Mouse (Mus musculus) adrenal gland, adult 8-10 months (tissue): ENCODE data around the gene Igf2bp3. TPM values are rescaled to one million over a fixed set of nuclear protein-coding genes. Genes with fewer than 3 reads are reported as not detected.
"Not testable (repeated sequence)": the region's sequence is repeated elsewhere in the genome, so short reads cannot be mapped to it uniquely, and the experiment has no call there.

Source experiments
- DNase-seq: peaks from one replicate; pipeline ENCODE4 v3.0.0; 2022
- total RNA-seq, 4 experiments: library from RNA; stranded (reverse); gene quantifications; 2 replicates each; pipeline ENCODE4 v1.2.4; 2022

Igf2bp3 gene
- total RNA-seq, result under 1 TPM in 2 of 4 experiments, not detected in 2; 0.05 to 0.12 TPM

DNA sequence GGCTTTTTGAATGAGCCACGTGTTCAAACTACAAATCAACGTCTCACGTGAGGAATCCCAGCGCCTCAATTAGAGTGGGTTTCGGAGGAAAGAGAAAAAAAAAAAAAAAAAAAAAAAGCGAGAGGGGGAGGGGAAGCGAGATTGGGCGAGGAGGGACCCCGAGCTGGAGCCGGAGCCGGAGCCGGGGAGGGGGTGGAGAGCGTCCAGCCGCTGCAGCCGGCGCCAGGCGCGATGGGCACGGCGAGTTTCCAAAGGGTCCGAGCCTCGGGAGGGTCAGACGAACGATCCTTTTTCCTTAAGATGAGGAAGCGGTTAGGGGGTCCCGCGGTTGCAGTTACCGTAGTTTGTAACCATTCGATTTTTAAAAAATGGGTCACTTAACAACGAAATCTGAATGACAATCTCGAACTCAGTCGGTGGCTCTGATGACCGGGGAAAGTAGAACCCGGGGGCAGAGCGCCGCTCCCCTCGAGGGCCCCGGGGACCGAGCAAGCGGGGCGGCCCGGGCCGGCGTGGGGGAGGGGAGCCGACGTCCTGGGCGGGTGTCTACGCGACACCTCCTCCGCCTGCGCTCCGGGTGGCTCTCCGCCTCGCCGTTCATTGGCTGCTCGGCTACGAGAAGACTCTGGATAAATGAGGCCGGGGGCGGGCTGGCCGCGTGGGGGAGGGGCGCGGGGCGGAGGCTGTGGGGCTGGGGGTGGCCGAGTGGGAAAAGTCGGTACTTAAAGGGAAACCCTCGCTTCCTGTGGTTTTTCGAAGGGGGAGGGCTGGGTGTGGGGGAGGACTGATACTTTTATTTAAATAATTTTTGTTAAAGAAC, at the start of gene Igf2bp3:
Gene Igf2bp3, minus strand, starts transcription at position 30 of the 820 bp plus-strand sequence.
- no peak for DNase-seq

- not testable (repeated sequence) for DNase-seq
Measured at GRCm38 (mm10) chr6:49264446-49264845, 49.7 kb upstream of the Igf2bp3 start.

GRCm38 (mm10) chr6:49263847-49264243, 49.1 kb upstream of the Igf2bp3 start, which contains the start of gene Tra2a:
Gene Tra2a (minus strand): TSS chr6:49264033.
- peak; percentile 95 for DNase-seq

GRCm38 (mm10) chr6:49263081-49263846, 48.5 kb upstream of the Igf2bp3 start:
- peak; percentile 28 for DNase-seq

GRCm38 (mm10) chr6:49262421-49262820, 47.7 kb upstream of the Igf2bp3 start:
- no peak for DNase-seq

DNA sequence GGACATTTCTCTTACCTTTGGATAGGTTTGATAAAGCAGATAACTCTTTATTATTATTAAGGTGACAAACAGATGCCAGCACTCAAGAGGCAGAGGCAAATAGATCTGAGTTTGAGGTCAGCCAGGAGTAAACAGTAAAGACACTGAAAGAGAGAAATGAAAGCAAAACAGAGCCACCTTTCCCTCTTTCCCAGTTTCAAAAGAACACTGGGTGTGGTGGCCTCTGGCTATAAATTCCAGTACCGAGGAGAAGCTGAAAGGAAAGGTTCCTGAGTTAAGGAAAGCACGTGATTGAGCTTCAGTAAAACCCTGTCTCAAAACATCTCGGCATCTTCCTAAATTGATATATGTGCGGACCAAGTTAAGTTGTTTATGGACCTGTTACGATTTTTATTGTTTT, 45.0 kb upstream of the Igf2bp3 start:
- no peak for DNase-seq

DNA sequence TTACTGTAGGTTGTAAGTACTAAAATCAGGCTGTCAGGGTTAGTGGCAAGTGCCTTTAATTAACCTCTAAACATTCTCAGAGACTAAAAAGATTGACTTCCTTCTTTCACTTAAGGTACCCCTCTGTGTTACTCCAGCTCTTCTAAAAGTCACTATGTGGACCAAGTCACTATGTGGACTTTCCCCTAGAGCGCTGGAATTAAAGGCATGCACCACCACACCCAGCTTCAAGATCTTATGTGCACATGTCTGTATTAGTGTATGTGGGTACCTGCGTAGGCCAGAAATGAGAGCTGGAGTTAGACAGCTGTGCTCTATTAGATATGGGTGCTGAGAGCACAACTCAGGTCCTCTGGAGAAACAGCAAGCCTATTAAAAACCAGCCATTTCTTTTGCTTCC, 43.1 kb upstream of the Igf2bp3 start:
- DNase-seq, result no peak

- DNase-seq, result no peak
Measured at GRCm38 (mm10) chr6:49252207-49252606, 37.5 kb upstream of the Igf2bp3 start.

- no peak for DNase-seq
Measured at GRCm38 (mm10) chr6:49251199-49251598, 36.4 kb upstream of the Igf2bp3 start.

DNA sequence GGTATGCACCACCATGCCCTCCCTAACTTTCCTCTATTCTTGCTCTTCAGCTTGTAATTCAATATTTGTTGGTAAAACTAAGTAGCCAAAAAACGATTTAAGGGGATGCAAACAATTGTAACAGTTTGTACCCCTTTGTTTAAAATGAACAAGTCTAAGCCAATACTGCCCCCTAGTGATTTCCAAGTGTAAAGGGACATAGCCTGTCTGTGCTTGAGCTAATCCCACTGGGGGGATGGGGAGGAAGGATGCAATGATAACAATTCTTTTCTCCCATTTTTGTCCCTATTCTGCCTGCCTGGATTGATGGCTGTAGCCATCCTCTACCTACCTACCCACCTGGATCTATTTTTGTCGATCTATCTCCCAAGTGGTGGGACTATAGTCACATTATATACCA, 32.5 kb upstream of the Igf2bp3 start:
- DNase-seq, result no peak

DNA sequence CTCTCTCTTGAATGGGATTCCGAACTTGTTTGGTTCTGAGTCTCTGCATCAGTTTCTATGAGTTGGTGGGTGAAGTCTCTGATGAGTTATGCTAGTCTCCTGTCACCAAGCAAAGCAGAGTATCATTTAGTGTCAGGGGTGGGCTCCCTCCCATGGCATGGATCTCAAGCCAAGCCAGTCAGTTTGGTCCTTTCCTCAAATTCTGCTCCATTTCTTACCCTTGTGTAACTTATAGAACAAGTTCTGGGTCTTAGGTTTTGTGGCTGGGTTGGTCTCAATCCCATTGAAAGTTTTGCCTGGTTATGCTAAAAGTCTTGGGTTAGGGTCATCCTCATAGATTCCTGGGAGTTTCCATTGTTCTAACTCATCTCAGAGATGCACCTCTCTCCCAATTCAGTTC, 27.6 kb upstream of the Igf2bp3 start:
- DNase-seq, result no peak

DNA sequence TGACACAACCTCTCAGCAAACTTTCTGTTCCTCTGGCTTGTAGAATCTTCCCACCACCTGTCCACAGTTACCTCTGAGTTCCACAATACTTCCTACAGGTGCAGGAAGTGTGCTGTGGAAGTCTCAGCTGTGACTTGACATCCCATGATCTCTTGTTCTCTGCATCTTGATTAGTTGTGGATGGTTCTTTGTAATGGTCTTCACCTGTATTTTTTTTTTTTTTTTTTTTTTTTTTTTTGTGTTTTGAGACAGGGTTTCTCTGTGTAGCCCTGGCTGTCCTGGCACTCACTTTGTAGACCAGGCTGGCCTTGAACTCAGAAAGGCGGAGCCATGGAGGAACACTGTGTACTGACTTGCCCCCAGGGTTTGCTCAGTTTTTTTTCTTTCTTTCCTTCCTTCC, 26.8 kb upstream of the Igf2bp3 start:
- DNase-seq, result no peak

GRCm38 (mm10) chr6:49236331-49236730, 21.6 kb upstream of the Igf2bp3 start:
- DNase-seq, result peak; percentile 100

GRCm38 (mm10) chr6:49233356-49233755, 18.6 kb upstream of the Igf2bp3 start:
- no peak for DNase-seq

DNA sequence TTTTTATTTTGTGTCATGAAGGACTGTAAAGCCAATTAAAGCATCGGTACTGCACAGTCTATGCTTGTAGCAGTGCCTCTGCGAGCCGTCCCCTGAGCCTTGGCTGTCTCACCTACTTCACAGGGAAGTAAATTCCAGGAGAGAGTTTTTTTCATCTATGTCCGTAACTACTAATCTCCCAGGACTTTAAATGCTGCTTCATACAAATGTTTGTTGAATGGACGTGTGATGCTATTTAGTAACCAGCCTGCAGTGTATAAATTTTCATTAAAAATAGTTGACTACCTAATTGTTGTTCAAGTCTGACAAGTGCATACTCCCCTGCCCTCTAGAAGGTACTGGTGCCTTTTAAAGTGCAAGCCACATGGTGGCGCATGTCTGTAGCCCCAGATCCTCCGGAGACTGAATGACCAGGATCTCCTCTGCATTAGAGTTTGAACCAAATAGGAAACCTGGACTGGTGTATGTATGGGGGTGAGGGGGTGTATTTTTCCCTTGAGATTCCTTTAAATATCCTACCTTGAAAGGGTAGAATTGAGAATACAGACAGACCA, 13.4 kb upstream of the Igf2bp3 start:
- no peak for DNase-seq

- DNase-seq, result no peak
Measured at GRCm38 (mm10) chr6:49227184-49227735, 12.5 kb upstream of the Igf2bp3 start.

GRCm38 (mm10) chr6:49225728-49226123, 11.0 kb upstream of the Igf2bp3 start:
- DNase-seq, result no peak

GRCm38 (mm10) chr6:49224923-49225727, 10.4 kb upstream of the Igf2bp3 start:
- no peak for DNase-seq

GRCm38 (mm10) chr6:49221906-49222305, 7.1 kb upstream of the Igf2bp3 start:
- DNase-seq, result no peak

DNA sequence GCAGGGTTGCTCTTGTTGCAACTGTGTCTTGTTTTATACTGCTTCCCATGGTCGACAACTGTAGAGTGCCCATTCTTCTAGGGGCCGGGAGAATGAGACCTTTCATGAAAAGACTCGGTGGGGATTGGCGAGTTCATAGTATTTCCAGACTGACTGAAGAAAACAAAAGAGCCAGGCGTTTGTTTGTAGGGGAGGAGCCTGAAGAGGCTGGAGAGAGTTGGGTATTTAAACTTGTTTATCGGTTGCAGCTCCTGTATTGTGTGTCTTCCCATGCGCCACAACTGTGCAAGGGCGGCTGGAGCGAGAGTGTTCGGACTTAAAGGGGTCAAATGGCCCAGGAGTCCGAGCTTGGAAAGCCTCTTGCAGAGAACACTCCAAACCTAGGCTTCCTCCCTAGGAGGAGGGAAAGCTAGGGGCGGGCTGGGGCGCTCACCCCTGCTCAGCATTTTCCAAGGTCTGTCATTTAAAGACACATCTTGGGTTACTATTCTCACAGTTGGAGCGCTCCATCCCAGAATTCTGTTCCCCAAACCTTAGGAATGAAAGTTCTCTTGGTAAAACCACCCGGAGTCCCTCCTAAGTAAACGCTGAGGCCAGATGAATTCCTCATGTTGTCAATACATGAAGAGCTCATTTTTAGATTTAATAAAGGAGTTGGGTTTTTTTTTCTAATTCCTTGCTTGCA, 5.3 kb upstream of the Igf2bp3 start:
- DNase-seq, result no peak

DNA sequence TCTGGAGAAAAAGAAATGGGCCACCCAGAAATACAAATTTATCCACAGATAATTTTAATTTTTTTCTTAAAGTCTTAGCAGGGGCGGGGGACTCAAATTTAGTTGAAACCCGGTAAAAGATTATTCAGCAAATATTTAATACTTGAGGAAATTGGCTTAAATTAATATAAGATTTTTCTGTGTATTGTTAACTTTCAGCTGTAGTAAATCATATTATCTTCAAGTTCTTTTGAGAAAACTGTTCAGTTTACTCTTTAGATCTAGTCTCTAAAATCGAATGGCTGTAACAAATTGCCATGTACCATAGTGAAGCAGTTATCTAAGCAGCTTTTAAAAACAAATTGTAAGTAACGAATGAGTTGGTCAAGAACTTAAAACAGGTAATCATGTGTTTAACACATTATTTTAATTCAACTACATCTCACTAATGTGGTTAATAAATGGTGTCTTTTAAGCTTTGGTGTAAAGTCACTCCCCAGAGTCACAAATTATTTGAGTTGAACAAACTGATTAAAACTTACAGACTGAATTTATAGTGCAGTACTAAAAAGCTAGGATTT, 4.3 kb upstream of the Igf2bp3 start:
- DNase-seq, result no peak
